Comparison of ENCODE assay signal across 10 mouse cellular contexts in genomic region chr13:33894207-33894606, GRCm38 (mm10). TPM values are rescaled to one million over a fixed set of nuclear protein-coding genes. Genes with fewer than 3 reads are reported as not detected.
DNase-seq lines count a peak whose midpoint lies in the region; ATAC-seq and TF ChIP-seq lines count a peak whose summit lies in the region.
"Had no signal": no experiment of that assay in that cellular context is flagged by ENCODE, and none has a peak within 500 bp of the region (broad histone marks: within the 10 kb centered on the region; RNA-seq: fewer than 3 reads in every experiment).

No protein-coding gene starts in this region.

- H3K4me2 ChIP-seq in hindbrain, embryonic 12.5 days (replicated peaks) = no peak overlapping the region
- H3K4me2 ChIP-seq: embryonic facial prominence, embryonic 15.5 days had no signal

- no peak for ATAC-seq in hindbrain, embryonic 12.5 days (ENCODE audit: low FRiP score)
- ATAC-seq in G1E (ENCODE audit: extremely low read depth, insufficient number of reproducible peaks, low FRiP score, poor library complexity, severe bottlenecking) = no peak

- peak; percentile 33 for DNase-seq in hindbrain, embryonic 10.5 days (ENCODE audit: low spot score)
- DNase-seq in 3T3-L1 (ENCODE audit: low read depth, low spot score) = peak; percentile 76
- no peak for DNase-seq in G1E (ENCODE audit: low spot score)
- peak; percentile 8 for DNase-seq in cerebellum, adult 8-10 months
- peak; percentile 5 for DNase-seq in layer of hippocampus, adult 9-10 months (ENCODE audit: low spot score)
- peak; percentile 35 for DNase-seq in right cerebral cortex, postnatal 14 days
- DNase-seq in urinary bladder, adult 18-20 months (ENCODE audit: low spot score in 2 of 2) = no peak

- no peaks in the 10 kb centered on the region for H3K4me1 ChIP-seq in hindbrain, embryonic 10.5 days (replicated peaks)
- no peaks in the 10 kb centered on the region for H3K4me1 ChIP-seq in hindbrain, embryonic 12.5 days
- H3K4me1 ChIP-seq in G1E (ENCODE audit: insufficient read depth, low read depth, low read length) = no peaks in the 10 kb centered on the region
- H3K4me1 ChIP-seq: embryonic facial prominence, embryonic 15.5 days had no signal

- no peaks in the 10 kb centered on the region for H3K36me3 ChIP-seq in hindbrain, embryonic 10.5 days
- no peaks in the 10 kb centered on the region for H3K36me3 ChIP-seq in hindbrain, embryonic 12.5 days
- no peaks in the 10 kb centered on the region for H3K36me3 ChIP-seq in G1E (replicated peaks)
- H3K36me3 ChIP-seq: embryonic facial prominence, embryonic 15.5 days had no signal

- no peaks in the 10 kb centered on the region for H3K9me3 ChIP-seq in hindbrain, embryonic 10.5 days
- H3K9me3 ChIP-seq in hindbrain, embryonic 12.5 days (replicated peaks) = no peaks in the 10 kb centered on the region
- no peaks in the 10 kb centered on the region for H3K9me3 ChIP-seq in G1E (replicated peaks)
- H3K9me3 ChIP-seq: embryonic facial prominence, embryonic 15.5 days had no signal

- H3K27me3 ChIP-seq in hindbrain, embryonic 10.5 days (ENCODE audit: insufficient read depth, poor library complexity, severe bottlenecking) = no peaks in the 10 kb centered on the region
- no peaks in the 10 kb centered on the region for H3K27me3 ChIP-seq in hindbrain, embryonic 12.5 days
- peaks cover 2% of the 10 kb centered on the region; the same call in 1 of the 2 replicates for H3K27me3 ChIP-seq in G1E (ENCODE audit: insufficient read depth, low read length)
- H3K27me3 ChIP-seq: embryonic facial prominence, embryonic 15.5 days had no signal

- H3K27ac ChIP-seq in hindbrain, embryonic 10.5 days = no peak overlapping the region
- no peak overlapping the region for H3K27ac ChIP-seq in hindbrain, embryonic 12.5 days
- H3K27ac ChIP-seq: embryonic facial prominence, embryonic 15.5 days had no signal

- H3K4me3 ChIP-seq in hindbrain, embryonic 10.5 days = no peak overlapping the region
- H3K4me3 ChIP-seq in hindbrain, embryonic 12.5 days = no peak overlapping the region
- no peak overlapping the region for H3K4me3 ChIP-seq in G1E (ENCODE audit: low read depth, low read length)
- H3K4me3 ChIP-seq: embryonic facial prominence, embryonic 15.5 days had no signal

- peak; percentile 20; the same call in 1 of the 2 replicates for TF ChIP-seq CTCF in G1E (IDR thresholded peaks at IDR 0.05; ENCODE audit: low read depth, low read length)

- no peak overlapping the region for H3K9ac ChIP-seq in hindbrain, embryonic 12.5 days
- H3K9ac ChIP-seq: embryonic facial prominence, embryonic 15.5 days had no signal

- WGBS in hindbrain, embryonic 10.5 days = 42% methylated on average over 2 of the region's 2 CpGs
- 47% methylated on average over 2 of the region's 2 CpGs for WGBS in hindbrain, embryonic 12.5 days

RNA-seq across cellular contexts. Expression of gene Serpinb6c, which starts 11.3 kb away (rescaled TPM):
- polyA plus RNA-seq in hindbrain, embryonic 10.5 days (2016; fragmentation: Nextera tagmentation; extraction: Ambion mirVana) = not detected in 2 replicates
- polyA plus RNA-seq in hindbrain, embryonic 12.5 days (2016; fragmentation: Nextera tagmentation; extraction: Ambion mirVana) = 0.32 and 0.35 TPM in 2 replicates
- total RNA-seq in G1E (2014; fragmentation: Nextera tagmentation) (not detected in 2 replicates), G1E (2017) (not detected in 2 replicates)
- polyA plus RNA-seq in G1E (2012) = not detected in 2 replicates

RNA-seq across cellular contexts. Expression of gene Serpinb6e, which starts 51.0 kb away (rescaled TPM):
- polyA plus RNA-seq in hindbrain, embryonic 10.5 days (2016; fragmentation: Nextera tagmentation; extraction: Ambion mirVana) = not detected in 2 replicates
- not detected in 2 replicates for polyA plus RNA-seq in hindbrain, embryonic 12.5 days (2016; fragmentation: Nextera tagmentation; extraction: Ambion mirVana)
- total RNA-seq in G1E (2014; fragmentation: Nextera tagmentation) (not detected in 2 replicates), G1E (2017) (not detected in 2 replicates)
- polyA plus RNA-seq in G1E (2012) = not detected in 2 replicates
- total RNA-seq: left cerebral cortex, adult 8-10 months had no signal
- polyA plus RNA-seq: embryonic facial prominence, embryonic 15.5 days had no signal

Comparison
In these comparisons a context has a peak if more than half of its experiments do, and no peak if none do; other contexts are left out.
1. DNase-seq: peak in hindbrain, embryonic 10.5 days (single experiment), 3T3-L1 (single experiment), cerebellum, adult 8-10 months (single experiment), layer of hippocampus, adult 9-10 months (single experiment) and right cerebral cortex, postnatal 14 days (single experiment); none in G1E (single experiment) and urinary bladder, adult 18-20 months (0 of 2).